Mouse (Mus musculus) gastrocnemius, postnatal 10 days (tissue): ENCODE data around the gene Hrct1. TPM values are rescaled to one million over a fixed set of nuclear protein-coding genes. Genes with fewer than 3 reads are reported as not detected.

ENCODE experiments used
- DNase-seq: peaks from one replicate; pipeline ENCODE4 v3.0.0; 2021; ENCODE audit warnings: mixed read lengths
- total RNA-seq, 2 experiments: library from RNA; stranded (reverse); gene quantifications; 2 replicates each; pipeline ENCODE4 v1.2.3; 2021

The Hrct1 gene
- total RNA-seq, 2 experiments from 2014 or later, result 2.3 to 3.1 TPM

DNA sequence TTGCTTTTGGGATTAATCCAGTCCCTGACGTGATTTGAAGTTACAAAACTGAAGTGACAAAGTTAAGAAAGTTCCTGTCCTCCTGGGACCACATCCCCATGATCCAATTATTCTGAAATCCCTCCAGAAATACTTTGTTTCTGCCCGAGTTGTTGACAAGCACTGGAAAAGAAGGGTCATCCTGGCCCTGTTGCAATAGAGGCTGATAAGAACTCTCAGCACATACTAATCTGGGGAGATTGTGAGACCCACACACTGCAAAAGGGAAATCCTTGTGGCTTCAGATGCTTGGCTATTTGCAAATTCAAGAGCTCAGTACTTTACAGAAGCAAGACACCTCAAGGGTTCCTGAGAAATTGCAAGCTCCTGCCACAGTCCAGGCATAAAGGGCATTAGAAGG is 45.3 kb downstream of the Hrct1 start:
- DNase-seq, result no peak

Other genes starting within 250 kb of the Hrct1 start
- gene Sit1, start 243.5 kb upstream of the Hrct1 start, total RNA-seq, result not detected
- 10 to 100 TPM; 23.4 to 24.1 TPM for gene Ccdc107, start 234.3 kb upstream of the Hrct1 start, total RNA-seq
- 1 to 10 TPM; 2.8 to 3.8 TPM for gene Arhgef39, start 227.5 kb upstream of the Hrct1 start, total RNA-seq
- 1 to 10 TPM; 2.8 TPM for gene Car9, start 220.2 kb upstream of the Hrct1 start, total RNA-seq
- 1,000 to 10,000 TPM; 8,012 to 8,431 TPM for gene Tpm2, start 203.4 kb upstream of the Hrct1 start, total RNA-seq
- gene Creb3, start 164.9 kb upstream of the Hrct1 start, total RNA-seq, result 10 to 100 TPM; 39.6 to 45.0 TPM
- gene Tln1, start 164.5 kb upstream of the Hrct1 start, total RNA-seq, result 100 to 1,000 TPM in 1 of 2 experiments, 10 to 100 TPM in 1; 84.9 to 112 TPM
- gene Rgp1, start 148.5 kb upstream of the Hrct1 start, total RNA-seq, result 10 to 100 TPM; 22.9 to 30.4 TPM
- gene Gba2, start 148.3 kb upstream of the Hrct1 start, total RNA-seq, result 1 to 10 TPM; 6.7 to 9.1 TPM
- gene Msmp, start 142.7 kb upstream of the Hrct1 start, total RNA-seq, result under 1 TPM; 0.33 to 0.38 TPM
- 10 to 100 TPM; 30.7 to 39.5 TPM for gene Npr2, start 95.3 kb upstream of the Hrct1 start, total RNA-seq
- under 1 TPM in 1 of 2 experiments, not detected in 1; 0.38 TPM for gene Spag8, start 73.6 kb upstream of the Hrct1 start, total RNA-seq
- gene Hint2, start 70.7 kb upstream of the Hrct1 start, total RNA-seq, result 10 to 100 TPM; 51.3 to 57.6 TPM
- 10 to 100 TPM in 1 of 2 experiments, 1 to 10 TPM in 1; 9.1 to 10.8 TPM for gene Tmem8b, start 58.2 kb upstream of the Hrct1 start, total RNA-seq
- under 1 TPM; 0.18 to 0.26 TPM for gene Fam221b, start 58.0 kb upstream of the Hrct1 start, total RNA-seq
- gene Olfr70, start 26.4 kb upstream of the Hrct1 start, total RNA-seq, result not detected
- not detected for gene Olfr71, start 16.9 kb upstream of the Hrct1 start, total RNA-seq
- gene Spaar, start 2.8 kb downstream of the Hrct1 start, total RNA-seq, result 1 to 10 TPM; 1.1 to 1.6 TPM
- not detected for gene Olfr159, start 43.8 kb downstream of the Hrct1 start, total RNA-seq
- gene Olfr156, start 96.7 kb downstream of the Hrct1 start, total RNA-seq, result not detected
- not detected for gene Olfr157, start 113.0 kb downstream of the Hrct1 start, total RNA-seq
- not detected for gene Olfr155, start 124.4 kb downstream of the Hrct1 start, total RNA-seq
- 10 to 100 TPM; 13.6 to 15.5 TPM for gene Reck, start 148.3 kb downstream of the Hrct1 start, total RNA-seq
- 10 to 100 TPM; 13.1 to 18.0 TPM for gene Glipr2, start 230.2 kb downstream of the Hrct1 start, total RNA-seq